Mouse (Mus musculus) myocyte (in vitro differentiated cells): ENCODE measurements around the gene Gcnt4. TPM values are rescaled to one million over a fixed set of nuclear protein-coding genes. Genes with fewer than 3 reads are reported as not detected.
"Not testable (repeated sequence)": the region's sequence is repeated elsewhere in the genome, so short reads cannot be mapped to it uniquely, and the experiment has no call there.

ENCODE experiments used
- H3K27me3 ChIP-seq: one replicate; pipeline ENCODE4 v1.6.1; 2011; ENCODE audit not compliant: control insufficient read depth, insufficient read depth, insufficient read length
- H3K36me3 ChIP-seq: one replicate; pipeline ENCODE4 v1.6.1; 2011; ENCODE audit not compliant: control insufficient read depth, insufficient read depth
- H3K4me2 ChIP-seq: one replicate; pipeline ENCODE4 v1.6.1; 2011; ENCODE audit warnings: low read depth, control low read depth
- H3K4me3 ChIP-seq: one replicate; pipeline ENCODE4 v1.5.1; 2011; ENCODE audit warnings: mild to moderate bottlenecking, control low read depth, moderate library complexity
- H3K79me2 ChIP-seq: one replicate; pipeline ENCODE4 v1.6.1; 2011; ENCODE audit not compliant: control insufficient read depth, insufficient read depth
- H3ac ChIP-seq: one replicate; pipeline ENCODE4 v1.6.1; 2011; ENCODE audit not compliant: control insufficient read depth, insufficient read length
- CEBPB ChIP-seq: IDR thresholded peaks from 2 replicates; pipeline ENCODE4 v1.6.1; 2011; ENCODE audit warnings: mild to moderate bottlenecking, moderate library complexity; ENCODE audit not compliant: poor library complexity, insufficient read depth, severe bottlenecking
- E2F4 ChIP-seq: IDR thresholded peaks from one replicate; pipeline ENCODE4 v1.6.1; 2011; ENCODE audit warnings: mild to moderate bottlenecking, control low read depth, moderate library complexity; ENCODE audit not compliant: insufficient read depth
- MAX ChIP-seq: IDR thresholded peaks from one replicate; pipeline ENCODE4 v1.6.1; 2011; ENCODE audit warnings: low read depth, mild to moderate bottlenecking, control low read depth
- MYOD1 ChIP-seq, 3 experiments: IDR thresholded peaks; one replicate each; pipeline ENCODE4 v1.6.1; 2011; ENCODE audit warnings: control low read depth in 2 of 3, low read depth in 2 of 3, mild to moderate bottlenecking in 2 of 3, moderate library complexity in 1 of 3; ENCODE audit not compliant: insufficient read length in 2 of 3, control insufficient read depth in 1 of 3
- MYOG ChIP-seq, 3 experiments: IDR thresholded peaks; one replicate each; pipeline ENCODE4 v1.6.1; 2011; ENCODE audit warnings: control low read depth in 2 of 3, low read depth in 2 of 3, mild to moderate bottlenecking in 2 of 3; ENCODE audit not compliant: insufficient read length in 2 of 3, control insufficient read depth in 1 of 3, insufficient read depth in 1 of 3
- POLR2A ChIP-seq: IDR thresholded peaks from one replicate; pipeline ENCODE4 v1.6.1; 2011; ENCODE audit warnings: low read depth, mild to moderate bottlenecking, control low read depth, moderate library complexity; ENCODE audit not compliant: insufficient read length
- POLR2AphosphoS2 ChIP-seq: IDR thresholded peaks from one replicate; pipeline ENCODE4 v1.6.1; 2011; ENCODE audit warnings: low read depth, control low read depth; ENCODE audit not compliant: insufficient read length
- REST ChIP-seq: IDR thresholded peaks from one replicate; pipeline ENCODE4 v1.6.1; 2011; ENCODE audit warnings: mild to moderate bottlenecking, control low read depth, moderate library complexity; ENCODE audit not compliant: insufficient read depth, insufficient read length
- SRF ChIP-seq: IDR thresholded peaks from one replicate; pipeline ENCODE4 v1.6.1; 2011; ENCODE audit warnings: low read depth; ENCODE audit not compliant: control insufficient read depth, insufficient read length
- TCF12 ChIP-seq: IDR thresholded peaks from one replicate; pipeline ENCODE4 v1.6.1; 2011; ENCODE audit warnings: mild to moderate bottlenecking, control low read depth; ENCODE audit not compliant: poor library complexity, insufficient read depth, severe bottlenecking
- TCF3 ChIP-seq: IDR thresholded peaks from one replicate; pipeline ENCODE4 v1.6.1; 2011; ENCODE audit warnings: low read depth, control low read depth; ENCODE audit not compliant: insufficient read length
- USF1 ChIP-seq: IDR thresholded peaks from one replicate; pipeline ENCODE4 v1.6.1; 2011; ENCODE audit warnings: low read depth, mild to moderate bottlenecking, control low read depth, moderate library complexity
- polyA plus RNA-seq: library from polyadenylated mRNA; unstranded; fragments of >200 nt; fragmentation: generic; extraction: Trizol; gene quantifications from one replicate; pipeline ENCODE4 v1.2.1, GENCODE M21; 2012; ENCODE audit warnings: missing spikeins

Gene Gcnt4
- polyA plus RNA-seq, 1 experiment: 3.1 TPM

- no peak for TF ChIP-seq MYOD1 (IDR thresholded peaks at IDR 0.05; ENCODE audit: control insufficient read depth in 1 of 3, insufficient read length in 2 of 3, low read depth in 2 of 3)
- TF ChIP-seq POLR2AphosphoS2: no peak
- TF ChIP-seq TCF12: no peak
- TF ChIP-seq USF1: no peak
- no peak for TF ChIP-seq MYOG (IDR thresholded peaks at IDR 0.05; ENCODE audit: control insufficient read depth in 1 of 3, insufficient read depth in 1 of 3, insufficient read length in 2 of 3, low read depth in 2 of 3)
- no peak for TF ChIP-seq SRF
- no peak for TF ChIP-seq MAX
- TF ChIP-seq TCF3: no peak
- TF ChIP-seq E2F4: no peak
- TF ChIP-seq REST: no peak
- TF ChIP-seq POLR2A: no peak
- TF ChIP-seq CEBPB: no peak
- Histone ChIP-seq H3ac (no peak overlapping the region), H3K79me2 (peaks cover 28% of the 10 kb centered on the region), H3K4me3 (no peak overlapping the region), H3K36me3 (peaks cover 17% of the 10 kb centered on the region), H3K27me3 (no peaks in the 10 kb centered on the region), H3K4me2 (no peak overlapping the region)
These were observed 11.8 kb downstream of the Gcnt4 start for GRCm38 (mm10) chr13:96936173-96936777.

- H3ac ChIP-seq: no peak overlapping the region
These were observed 12.6 kb downstream of the Gcnt4 start for GRCm38 (mm10) chr13:96937059-96937558.

GRCm38 (mm10) chr13:96939680-96940079 lies 15.2 kb downstream of the Gcnt4 start:
- H3K4me2 ChIP-seq: peak overlapping the region; percentile 31
- TF ChIP-seq MAX: no peak
- TF ChIP-seq MYOD1 (IDR thresholded peaks at IDR 0.05; ENCODE audit: control insufficient read depth in 1 of 3, insufficient read length in 2 of 3, low read depth in 2 of 3): peak in 2 of 3 experiments; percentile 66 to 84
- TF ChIP-seq CEBPB: 0 out of 2 replicates have a peak, but pooled peaks have one; percentile 12
- no peak for TF ChIP-seq TCF12
- TF ChIP-seq MYOG (IDR thresholded peaks at IDR 0.05; ENCODE audit: control insufficient read depth in 1 of 3, insufficient read depth in 1 of 3, insufficient read length in 2 of 3, low read depth in 2 of 3): peak in 1 of 3 experiments; percentile 37
- H3K79me2 ChIP-seq: peaks cover 3% of the 10 kb centered on the region
- no peak overlapping the region for H3ac ChIP-seq
- no peak overlapping the region for H3K4me3 ChIP-seq
- no peaks in the 10 kb centered on the region for H3K27me3 ChIP-seq
- peaks cover 17% of the 10 kb centered on the region for H3K36me3 ChIP-seq

More at GRCm38 (mm10) chr13:96937059-96937558, 12.6 kb downstream of the Gcnt4 start:
- Histone ChIP-seq H3K4me2 (no peak overlapping the region), H3K79me2 (peaks cover 23% of the 10 kb centered on the region), H3K36me3 (peaks cover 17% of the 10 kb centered on the region), H3K27me3 (no peaks in the 10 kb centered on the region), H3K4me3 (no peak overlapping the region)
- TF ChIP-seq POLR2AphosphoS2 (no peak), SRF (no peak), POLR2A (no peak), MYOD1 (IDR thresholded peaks at IDR 0.05; ENCODE audit: control insufficient read depth in 1 of 3, insufficient read length in 2 of 3, low read depth in 2 of 3) (no peak), CEBPB (no peak), TCF3 (no peak), REST (no peak), TCF12 (no peak)

- H3ac ChIP-seq, H3K27me3 ChIP-seq, H3K79me2 ChIP-seq, H3K4me3 ChIP-seq, H3K4me2 ChIP-seq: not testable (repeated sequence)
- peaks cover 11% of the 10 kb centered on the region for H3K36me3 ChIP-seq
These were observed 17.0 kb downstream of the Gcnt4 start for GRCm38 (mm10) chr13:96941481-96941880.

GRCm38 (mm10) chr13:96943571-96943970 lies 19.1 kb downstream of the Gcnt4 start:
- Histone ChIP-seq H3ac (no peak overlapping the region), H3K79me2 (no peaks in the 10 kb centered on the region), H3K36me3 (peaks cover 19% of the 10 kb centered on the region), H3K27me3 (no peaks in the 10 kb centered on the region), H3K4me2 (no peak overlapping the region), H3K4me3 (no peak overlapping the region)
- no peak for TF ChIP-seq CEBPB
- no peak for TF ChIP-seq MYOD1 (IDR thresholded peaks at IDR 0.05; ENCODE audit: control insufficient read depth in 1 of 3, insufficient read length in 2 of 3, low read depth in 2 of 3)
- no peak for TF ChIP-seq SRF

GRCm38 (mm10) chr13:96945748-96946147 lies 21.3 kb downstream of the Gcnt4 start:
- Histone ChIP-seq H3K4me3 (no peak overlapping the region), H3K27me3 (no peaks in the 10 kb centered on the region), H3ac (no peak overlapping the region), H3K4me2 (no peak overlapping the region), H3K79me2 (no peaks in the 10 kb centered on the region), H3K36me3 (peaks cover 19% of the 10 kb centered on the region)
- TF ChIP-seq USF1 (no peak), POLR2A (no peak), SRF (no peak), TCF3 (no peak), MYOG (IDR thresholded peaks at IDR 0.05; ENCODE audit: control insufficient read depth in 1 of 3, insufficient read depth in 1 of 3, insufficient read length in 2 of 3, low read depth in 2 of 3) (no peak), POLR2AphosphoS2 (no peak), TCF12 (no peak), MYOD1 (IDR thresholded peaks at IDR 0.05; ENCODE audit: control insufficient read depth in 1 of 3, insufficient read length in 2 of 3, low read depth in 2 of 3) (no peak), CEBPB (no peak), E2F4 (no peak), MAX (no peak), REST (no peak)
